Mouse (Mus musculus) erythroblast, embryonic 14.5 days (primary cell): ENCODE data around the gene Mbd5. TPM values are rescaled to one million over a fixed set of nuclear protein-coding genes. Genes with fewer than 3 reads are reported as not detected.
"Not testable (repeated sequence)": the region's sequence is repeated elsewhere in the genome, so short reads cannot be mapped to it uniquely, and the experiment has no call there.

Source experiments
- H3K27me3 ChIP-seq: 2 replicates; pipeline ENCODE4 v1.6.1; 2012; ENCODE audit warnings: inconsistent platforms; ENCODE audit not compliant: control insufficient read depth
- H3K36me3 ChIP-seq: 2 replicates; pipeline ENCODE4 v1.6.1; 2012; ENCODE audit warnings: mild to moderate bottlenecking, inconsistent platforms; ENCODE audit not compliant: control insufficient read depth
- H3K4me1 ChIP-seq: 2 replicates; pipeline ENCODE4 v1.6.1; 2012; ENCODE audit warnings: inconsistent platforms; ENCODE audit not compliant: control insufficient read depth
- H3K4me3 ChIP-seq: replicated peaks from 2 replicates; pipeline ENCODE3; 2012; ENCODE audit warnings: moderate library complexity, mild to moderate bottlenecking, inconsistent platforms
- H3K9me3 ChIP-seq: 2 replicates; pipeline ENCODE4 v1.6.1; 2012; ENCODE audit warnings: low read length, inconsistent platforms, mixed read lengths; ENCODE audit not compliant: control insufficient read depth
- GATA1 ChIP-seq: IDR thresholded peaks from 2 replicates; pipeline ENCODE4 v1.6.1; 2012; ENCODE audit warnings: low read length, inconsistent platforms, mixed read lengths
- TAL1 ChIP-seq: IDR thresholded peaks from 3 replicates; pipeline ENCODE4 v1.6.1; 2012; ENCODE audit warnings: low read length, inconsistent platforms, mixed read lengths
- polyA plus RNA-seq: library from polyadenylated mRNA; stranded (reverse); fragments of >175 nt; gene quantifications from 2 replicates; pipeline ENCODE4 v1.2.3, GENCODE M21; 2012

The Mbd5 gene
- polyA plus RNA-seq, 1 experiment: 0.02 TPM

DNA sequence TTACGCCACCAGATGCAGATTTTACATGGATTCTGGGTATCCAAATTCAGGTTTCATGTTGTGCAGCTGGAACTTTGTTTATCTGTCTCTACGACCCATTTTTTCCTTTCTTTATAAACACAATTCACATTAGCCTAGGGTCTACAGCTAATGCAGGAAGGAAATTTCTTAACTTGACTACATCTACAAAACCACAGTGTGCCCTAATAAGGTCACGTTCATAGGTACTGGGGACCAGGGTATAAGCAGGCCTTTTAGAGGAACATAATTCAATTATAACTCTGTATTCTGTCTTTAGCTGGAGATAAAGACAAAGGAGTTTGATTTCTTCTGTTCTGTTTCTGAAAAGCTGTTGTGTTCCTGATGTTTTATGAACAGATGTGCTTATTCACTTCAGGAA, 172.3 kb downstream of the Mbd5 start:
- H3K4me3 ChIP-seq: no peak overlapping the region
- TF ChIP-seq TAL1 (no peak), GATA1 (no peak)
- H3K27me3 ChIP-seq: no peaks in the 10 kb centered on the region
- no peaks in the 10 kb centered on the region for H3K4me1 ChIP-seq
- H3K9me3 ChIP-seq: no peaks in the 10 kb centered on the region
- peaks cover 2% of the 10 kb centered on the region for H3K36me3 ChIP-seq

GRCm38 (mm10) chr2:49142186-49142585, 192.9 kb downstream of the Mbd5 start:
- TF ChIP-seq GATA1 (no peak), TAL1 (no peak)

DNA sequence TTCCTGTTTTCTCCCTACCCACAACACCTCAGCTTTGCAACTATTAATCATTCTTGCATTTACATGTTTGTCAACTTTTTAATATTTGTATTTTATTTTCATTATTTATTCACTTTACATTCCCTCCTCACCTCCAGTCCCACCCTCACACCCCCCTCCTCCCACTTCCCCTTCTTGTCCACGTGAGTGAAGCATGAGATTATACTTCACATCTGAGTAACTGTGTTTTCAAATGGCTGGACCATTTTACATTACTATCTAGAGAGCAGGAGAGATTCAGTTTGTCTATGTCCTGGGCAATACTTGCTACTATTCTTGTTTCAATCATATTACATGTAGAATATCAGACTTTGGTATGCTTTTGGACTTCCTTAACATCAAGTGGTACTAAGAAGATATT, 204.3 kb downstream of the Mbd5 start:
- H3K4me1 ChIP-seq: no peaks in the 10 kb centered on the region
- H3K9me3 ChIP-seq: no peaks in the 10 kb centered on the region
- H3K27me3 ChIP-seq: no peaks in the 10 kb centered on the region
- no peaks in the 10 kb centered on the region; the same call in 1 of the 2 replicates for H3K36me3 ChIP-seq
- TF ChIP-seq GATA1 (no peak), TAL1 (no peak)
- H3K4me3 ChIP-seq: no peak overlapping the region

More at GRCm38 (mm10) chr2:49142186-49142585, 192.9 kb downstream of the Mbd5 start:
- Histone ChIP-seq H3K4me3 (no peak overlapping the region), H3K27me3 (no peaks in the 10 kb centered on the region), H3K4me1 (no peaks in the 10 kb centered on the region), H3K9me3 (no peaks in the 10 kb centered on the region), H3K36me3 (no peaks in the 10 kb centered on the region)

GRCm38 (mm10) chr2:49160232-49160947, 211.1 kb downstream of the Mbd5 start:
- Histone ChIP-seq H3K9me3 (peaks cover 2% of the 10 kb centered on the region), H3K4me1 (peaks cover 4% of the 10 kb centered on the region), H3K27me3 (no peaks in the 10 kb centered on the region), H3K4me3 (no peak overlapping the region), H3K36me3 (no peaks in the 10 kb centered on the region; the same call in 1 of the 2 replicates)
- TF ChIP-seq TAL1 (no peak), GATA1 (no peak)

DNA sequence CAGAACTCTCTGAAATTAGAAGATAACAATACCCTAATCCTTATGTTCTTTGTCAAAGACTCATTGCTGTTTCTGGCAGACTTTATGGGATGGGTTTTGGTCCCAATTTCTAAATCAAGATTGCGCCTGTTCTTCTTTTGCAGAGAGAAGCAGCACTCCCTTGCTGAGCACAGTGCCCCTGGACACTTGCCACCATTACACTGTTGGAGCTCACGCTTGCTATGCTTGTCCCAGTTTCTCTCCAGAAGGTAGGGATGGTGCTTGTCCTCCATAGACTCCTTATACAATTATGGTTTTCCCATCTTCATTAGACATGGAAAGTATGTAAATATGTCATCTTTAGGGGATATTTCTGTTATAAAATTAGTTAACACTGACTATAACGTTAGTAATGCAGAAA, 220.5 kb downstream of the Mbd5 start:
- Histone ChIP-seq H3K36me3 (no peaks in the 10 kb centered on the region), H3K4me3 (no peak overlapping the region), H3K4me1 (no peaks in the 10 kb centered on the region), H3K27me3 (no peaks in the 10 kb centered on the region), H3K9me3 (no peaks in the 10 kb centered on the region)
- no peak for TF ChIP-seq GATA1
- TF ChIP-seq TAL1: no peak

GRCm38 (mm10) chr2:49177015-49177414, 227.7 kb downstream of the Mbd5 start:
- H3K9me3 ChIP-seq: no peaks in the 10 kb centered on the region
- no peak overlapping the region for H3K4me3 ChIP-seq
- H3K4me1 ChIP-seq: no peaks in the 10 kb centered on the region; the same call in 1 of the 2 replicates
- no peaks in the 10 kb centered on the region for H3K36me3 ChIP-seq
- H3K27me3 ChIP-seq: no peaks in the 10 kb centered on the region
- TF ChIP-seq TAL1: no peak
- no peak for TF ChIP-seq GATA1

- H3K4me3 ChIP-seq: no peak overlapping the region
- no peaks in the 10 kb centered on the region for H3K4me1 ChIP-seq
- no peaks in the 10 kb centered on the region for H3K36me3 ChIP-seq
- TF ChIP-seq GATA1: no peak
- TF ChIP-seq TAL1: no peak
- no peaks in the 10 kb centered on the region for H3K9me3 ChIP-seq
- H3K27me3 ChIP-seq: no peaks in the 10 kb centered on the region
Measured at GRCm38 (mm10) chr2:49190984-49191383, 241.7 kb downstream of the Mbd5 start.

DNA sequence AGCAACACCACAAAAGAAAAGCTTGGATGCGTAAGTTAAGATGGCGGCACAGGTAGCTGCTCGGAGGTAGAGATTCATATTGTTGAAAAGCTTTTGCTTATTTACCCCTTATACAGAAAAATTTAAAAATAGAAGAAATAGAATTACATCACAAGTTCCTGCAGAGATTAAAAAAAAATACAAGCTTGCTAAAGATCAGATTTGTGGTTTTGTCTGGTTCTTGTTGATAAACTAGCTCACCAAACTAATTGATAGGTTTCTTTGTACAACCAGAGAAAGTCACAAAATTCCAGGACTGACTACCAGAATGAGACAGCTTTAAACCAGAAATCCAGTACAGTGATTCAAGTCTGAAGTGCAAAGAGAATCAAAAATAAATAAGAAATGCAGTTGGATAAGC, 242.4 kb downstream of the Mbd5 start:
- no peaks in the 10 kb centered on the region for H3K4me1 ChIP-seq
- no peaks in the 10 kb centered on the region for H3K36me3 ChIP-seq
- H3K27me3 ChIP-seq: no peaks in the 10 kb centered on the region
- no peak for TF ChIP-seq GATA1
- no peak for TF ChIP-seq TAL1
- no peaks in the 10 kb centered on the region for H3K9me3 ChIP-seq
- H3K4me3 ChIP-seq: no peak overlapping the region

DNA sequence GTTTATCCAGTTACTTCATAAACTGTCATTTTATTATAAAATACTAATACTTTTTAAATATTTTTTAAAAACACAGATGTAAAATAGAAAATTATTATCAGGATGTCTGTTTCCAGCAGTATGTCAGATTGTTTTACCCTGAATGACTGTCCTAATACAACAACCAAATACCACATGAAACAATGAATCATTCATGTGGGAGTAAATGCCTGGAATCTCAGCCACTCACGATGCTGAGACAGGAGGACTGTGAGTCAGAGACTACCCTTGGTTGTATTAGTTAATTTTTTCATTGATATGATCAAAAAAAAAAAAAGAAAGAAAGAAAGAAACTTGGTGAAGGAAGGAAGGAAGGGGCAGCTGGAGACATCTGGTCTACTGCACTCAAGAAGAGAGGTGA, 254.8 kb downstream of the Mbd5 start:
- Histone ChIP-seq H3K4me1 (no peaks in the 10 kb centered on the region), H3K4me3 (no peak overlapping the region), H3K9me3 (no peaks in the 10 kb centered on the region), H3K27me3 (no peaks in the 10 kb centered on the region), H3K36me3 (no peaks in the 10 kb centered on the region)
- TF ChIP-seq GATA1 (no peak), TAL1 (no peak)

DNA sequence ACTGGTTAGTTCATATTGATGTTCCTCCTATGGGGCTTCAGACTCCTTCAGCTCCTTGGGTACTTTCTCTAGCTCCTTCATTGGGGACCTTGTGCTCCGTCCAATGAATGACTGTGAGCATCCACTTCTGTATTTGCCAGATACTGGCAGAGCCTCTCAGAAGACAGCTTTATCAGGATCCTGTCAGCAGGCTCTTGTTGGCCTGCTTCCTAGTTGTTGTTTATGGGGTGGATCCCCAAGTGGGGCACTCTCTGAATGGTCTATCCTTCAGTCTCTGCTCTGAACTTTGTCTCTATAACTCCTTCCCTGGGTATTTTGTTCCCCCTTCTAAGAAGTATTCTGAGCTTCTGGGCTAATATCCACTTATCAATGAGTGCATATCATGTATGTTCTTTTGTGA, 256.4 kb downstream of the Mbd5 start:
- H3K36me3 ChIP-seq: not testable (repeated sequence)

More for the DNA sequence above, 256.4 kb downstream of the Mbd5 start:
- not testable (repeated sequence) for H3K9me3 ChIP-seq, H3K4me1 ChIP-seq, H3K4me3 ChIP-seq, H3K27me3 ChIP-seq
